Mouse (Mus musculus) kidney, embryonic 16.5 days (tissue): ENCODE data around the gene Ano8. TPM values are rescaled to one million over a fixed set of nuclear protein-coding genes. Genes with fewer than 3 reads are reported as not detected.
A peak's percentile ranks its signal among the peaks of the same experiment; 100 is the strongest.

Source experiments
- ATAC-seq: fragments of 200-750 bp; cut with Nextera tagmentation; 2 replicates; pipeline ENCODE4 v1.8.0; 2017; ENCODE audit warnings: moderate TSS enrichment; ENCODE audit not compliant: low FRiP score, low TSS enrichment
- H3K27ac ChIP-seq: fragments of 300-500 bp; sonication (generic); 2 replicates; pipeline ENCODE4 v1.5.1; 2014; ENCODE audit warnings: low read length
- H3K27me3 ChIP-seq: fragments of 300-500 bp; sonication (generic); 2 replicates; pipeline ENCODE4 v1.6.1; 2014; ENCODE audit warnings: low read length, control low read depth, mixed read lengths; ENCODE audit not compliant: insufficient read depth
- H3K36me3 ChIP-seq: fragments of 300-500 bp; sonication (generic); 2 replicates; pipeline ENCODE4 v1.6.1; 2014; ENCODE audit warnings: low read length, control low read depth, mixed read lengths; ENCODE audit not compliant: insufficient read depth
- H3K4me1 ChIP-seq: fragments of 300-500 bp; sonication (generic); 2 replicates; pipeline ENCODE4 v1.6.1; 2014; ENCODE audit warnings: low read length, control low read depth, mixed read lengths; ENCODE audit not compliant: insufficient read depth
- H3K4me2 ChIP-seq: fragments of 300-500 bp; sonication (generic); replicated peaks from 2 replicates; pipeline ENCODE4 v1.6.1; 2014; ENCODE audit warnings: low read depth, low read length
- H3K4me3 ChIP-seq: fragments of 300-500 bp; sonication (generic); 2 replicates; pipeline ENCODE4 v1.5.1; 2014; ENCODE audit warnings: mild to moderate bottlenecking, low read length
- H3K9ac ChIP-seq: fragments of 300-500 bp; sonication (generic); replicated peaks from 2 replicates; pipeline ENCODE4 v1.6.1; 2014; ENCODE audit warnings: low read length
- H3K9me3 ChIP-seq: fragments of 300-500 bp; sonication (generic); 2 replicates; pipeline ENCODE4 v1.6.1; 2016; ENCODE audit warnings: low read length, control low read depth
- WGBS: fragments of 180-500 bp; shearing (Covaris S2); extraction: QIAGEN DNeasy Blood & Tissue Kit; methylation state at CpG from one replicate; pipeline ENCODE4 v1.1.7; 2014; 5-methylcytosine and 5-hydroxymethylcytosine counted together
- polyA plus RNA-seq: library from polyadenylated mRNA; unstranded; fragments of >200 nt; fragmentation: Nextera tagmentation; extraction: Ambion mirVana; gene quantifications from 2 replicates; pipeline ENCODE4 v1.2.1, GENCODE M21; 2015

The Ano8 gene
- polyA plus RNA-seq, 1 experiment from 2014 or later = 0.81 TPM

GRCm38 (mm10) chr8:71486136-71486529 lies 370 bp upstream of the Ano8 start:
- Histone ChIP-seq H3K36me3 (peaks cover 5% of the 10 kb centered on the region; the same call in 1 of the 2 replicates), H3K9ac (peak overlapping the region; percentile 29; the same call in 1 of the 2 replicates), H3K27ac (no peak overlapping the region), H3K9me3 (no peaks in the 10 kb centered on the region), H3K4me2 (peak overlapping the region; percentile 86), H3K27me3 (no peaks in the 10 kb centered on the region), H3K4me3 (peak overlapping the region; percentile 78), H3K4me1 (peaks cover 17% of the 10 kb centered on the region)
- WGBS = 15% methylated on average over 7 of the region's 7 CpGs
- ATAC-seq = no peak

- H3K4me2 ChIP-seq = peak overlapping the region; percentile 86
- H3K27ac ChIP-seq = no peak overlapping the region
- H3K36me3 ChIP-seq = 0 out of 2 replicates have a peak, but pooled peaks cover 2% of the 10 kb centered on the region
- H3K4me3 ChIP-seq = peak overlapping the region; percentile 78
- no peak for ATAC-seq
- H3K9me3 ChIP-seq = no peaks in the 10 kb centered on the region
- WGBS = 94% methylated on average over 19 of the region's 19 CpGs
- H3K4me1 ChIP-seq = peaks cover 20% of the 10 kb centered on the region
- no peaks in the 10 kb centered on the region for H3K27me3 ChIP-seq
- H3K9ac ChIP-seq = no peak overlapping the region
Measured at GRCm38 (mm10) chr8:71484736-71485135, 1.0 kb downstream of the Ano8 start.

GRCm38 (mm10) chr8:71483932-71484331 lies 1.8 kb downstream of the Ano8 start:
- Histone ChIP-seq H3K9ac (no peak overlapping the region), H3K36me3 (0 out of 2 replicates have a peak, but pooled peaks cover 2% of the 10 kb centered on the region), H3K4me3 (no peak overlapping the region), H3K27me3 (no peaks in the 10 kb centered on the region), H3K9me3 (no peaks in the 10 kb centered on the region), H3K4me1 (peaks cover 13% of the 10 kb centered on the region), H3K27ac (no peak overlapping the region), H3K4me2 (no peak overlapping the region)
- 54% methylated on average over 8 of the region's 8 CpGs for WGBS
- no peak for ATAC-seq

GRCm38 (mm10) chr8:71478943-71479342 lies 6.8 kb downstream of the Ano8 start:
- no peaks in the 10 kb centered on the region for H3K9me3 ChIP-seq
- peaks cover 20% of the 10 kb centered on the region for H3K4me1 ChIP-seq
- 96% methylated on average over 11 of the region's 11 CpGs for WGBS
- ATAC-seq = no peak
- peaks cover 10% of the 10 kb centered on the region for H3K36me3 ChIP-seq
- no peak overlapping the region for H3K9ac ChIP-seq
- H3K27ac ChIP-seq = no peak overlapping the region
- peaks cover 2% of the 10 kb centered on the region; the same call in 1 of the 2 replicates for H3K27me3 ChIP-seq
- H3K4me3 ChIP-seq = no peak overlapping the region
- no peak overlapping the region for H3K4me2 ChIP-seq

- Histone ChIP-seq H3K27me3 (peaks cover 2% of the 10 kb centered on the region; the same call in 1 of the 2 replicates), H3K4me2 (peak overlapping the region; percentile 72), H3K27ac (no peak overlapping the region), H3K9ac (peak overlapping the region; percentile 74; the same call in 1 of the 2 replicates), H3K36me3 (peaks cover 18% of the 10 kb centered on the region), H3K4me3 (peak overlapping the region; percentile 64), H3K9me3 (no peaks in the 10 kb centered on the region), H3K4me1 (peaks cover 20% of the 10 kb centered on the region)
- ATAC-seq = no peak
- whole genome bisulfite sequencing = 51% methylated on average over 14 of the region's 14 CpGs
Measured at GRCm38 (mm10) chr8:71477196-71477845, 8.4 kb downstream of the Ano8 start.

GRCm38 (mm10) chr8:71476099-71476940 lies 9.4 kb downstream of the Ano8 start:
- H3K4me1 ChIP-seq = peaks cover 20% of the 10 kb centered on the region
- H3K27ac ChIP-seq = peak overlapping the region; percentile 71
- no peaks in the 10 kb centered on the region for H3K9me3 ChIP-seq
- WGBS = under 1% methylated on average over 101 of the region's 121 CpGs
- ATAC-seq = peak; percentile 72
- peak overlapping the region; percentile 64 for H3K4me3 ChIP-seq
- H3K36me3 ChIP-seq = peaks cover 24% of the 10 kb centered on the region
- peaks cover 2% of the 10 kb centered on the region; the same call in 1 of the 2 replicates for H3K27me3 ChIP-seq
- H3K4me2 ChIP-seq = peak overlapping the region; percentile 72
- H3K9ac ChIP-seq = peak overlapping the region; percentile 74

GRCm38 (mm10) chr8:71475702-71476075 lies 10.1 kb downstream of the Ano8 start:
- H3K9ac ChIP-seq = peak overlapping the region; percentile 74
- peak overlapping the region; percentile 72 for H3K4me2 ChIP-seq
- peaks cover 24% of the 10 kb centered on the region for H3K36me3 ChIP-seq
- 16% methylated on average over 4 of the region's 4 CpGs for WGBS
- no peaks in the 10 kb centered on the region for H3K9me3 ChIP-seq
- peaks cover 2% of the 10 kb centered on the region; the same call in 1 of the 2 replicates for H3K27me3 ChIP-seq
- H3K27ac ChIP-seq = peak overlapping the region; percentile 71
- peaks cover 16% of the 10 kb centered on the region for H3K4me1 ChIP-seq
- peak; percentile 8; the same call in 1 of the 2 replicates for ATAC-seq
- peak overlapping the region; percentile 64 for H3K4me3 ChIP-seq

- H3K4me2 ChIP-seq = no peak overlapping the region
- 0 out of 2 replicates have a peak, but pooled peaks have one; percentile 0 for ATAC-seq
- H3K27ac ChIP-seq = no peak overlapping the region
- H3K9me3 ChIP-seq = no peaks in the 10 kb centered on the region
- no peak overlapping the region for H3K9ac ChIP-seq
- peaks cover 20% of the 10 kb centered on the region for H3K4me1 ChIP-seq
- H3K36me3 ChIP-seq = peaks cover 24% of the 10 kb centered on the region
- 83% methylated on average over 25 of the region's 25 CpGs for WGBS
- H3K4me3 ChIP-seq = no peak overlapping the region
- peaks cover 2% of the 10 kb centered on the region; the same call in 1 of the 2 replicates for H3K27me3 ChIP-seq
Measured at GRCm38 (mm10) chr8:71474785-71475701, 10.7 kb downstream of the Ano8 start.

- WGBS = 97% methylated on average over 18 of the region's 18 CpGs
- Histone ChIP-seq H3K36me3 (peaks cover 24% of the 10 kb centered on the region), H3K9ac (no peak overlapping the region), H3K4me2 (no peak overlapping the region), H3K27ac (no peak overlapping the region), H3K27me3 (peaks cover 2% of the 10 kb centered on the region; the same call in 1 of the 2 replicates), H3K9me3 (no peaks in the 10 kb centered on the region), H3K4me3 (no peak overlapping the region), H3K4me1 (peaks cover 25% of the 10 kb centered on the region)
- ATAC-seq = no peak
Measured at GRCm38 (mm10) chr8:71474344-71474743, 11.4 kb downstream of the Ano8 start.
